Mouse (Mus musculus) hindbrain, embryonic 14.5 days (tissue): ENCODE measurements around the gene Ap1g2. TPM values are rescaled to one million over a fixed set of nuclear protein-coding genes. Genes with fewer than 3 reads are reported as not detected.

ENCODE experiments used
- ATAC-seq: fragments of 200-750 bp; cut with Nextera tagmentation; 2 replicates; pipeline ENCODE4 v1.8.0; 2017; ENCODE audit warnings: moderate number of reproducible peaks, mild to moderate bottlenecking, moderate TSS enrichment, moderate library complexity; ENCODE audit not compliant: low FRiP score
- DNase-seq: peaks from one replicate; pipeline ENCODE4 v3.0.0-alpha.2; 2015; ENCODE audit warnings: low spot score
- H3K27ac ChIP-seq: fragments of 300-500 bp; sonication (generic); 2 replicates; pipeline ENCODE4 v1.5.1; 2014; ENCODE audit warnings: mild to moderate bottlenecking, moderate library complexity
- H3K27me3 ChIP-seq: fragments of 300-500 bp; sonication (generic); 2 replicates; pipeline ENCODE4 v1.6.1; 2014; ENCODE audit warnings: mild to moderate bottlenecking, low read length, mixed read lengths; ENCODE audit not compliant: control insufficient read depth, insufficient read depth
- H3K36me3 ChIP-seq: fragments of 300-500 bp; sonication (generic); replicated peaks from 2 replicates; pipeline ENCODE4 v1.6.1; 2014; ENCODE audit not compliant: control insufficient read depth, insufficient read depth
- H3K4me1 ChIP-seq: fragments of 300-500 bp; sonication (generic); replicated peaks from 2 replicates; pipeline ENCODE4 v1.6.1; 2014; ENCODE audit warnings: antibody characterized with exemption, low read length, mixed read lengths; ENCODE audit not compliant: control insufficient read depth, insufficient read depth
- H3K4me2 ChIP-seq: fragments of 300-500 bp; sonication (generic); replicated peaks from 2 replicates; pipeline ENCODE4 v1.6.1; 2014; ENCODE audit warnings: mild to moderate bottlenecking, moderate library complexity
- H3K4me3 ChIP-seq: fragments of 300-500 bp; sonication (generic); replicated peaks from 2 replicates; pipeline ENCODE4 v1.5.1; 2014; ENCODE audit warnings: mild to moderate bottlenecking, low read length
- H3K9ac ChIP-seq: fragments of 300-500 bp; sonication (generic); 2 replicates; pipeline ENCODE4 v1.6.1; 2014
- H3K9me3 ChIP-seq: fragments of 300-500 bp; sonication (generic); 2 replicates; pipeline ENCODE4 v1.6.1; 2016; ENCODE audit warnings: low read length; ENCODE audit not compliant: control insufficient read depth
- WGBS: fragments of 180-500 bp; shearing (Covaris S2); extraction: QIAGEN DNeasy Blood & Tissue Kit; methylation state at CpG from one replicate; pipeline ENCODE4 v1.1.7; 2014; 5-methylcytosine and 5-hydroxymethylcytosine counted together
- polyA plus RNA-seq: library from polyadenylated mRNA; unstranded; fragments of >200 nt; fragmentation: Nextera tagmentation; extraction: Ambion mirVana; gene quantifications from 2 replicates; pipeline ENCODE4 v1.2.1, GENCODE M21; 2014

The Ap1g2 gene
- polyA plus RNA-seq, 1 experiment from 2014 or later, result 6.3 TPM

DNA sequence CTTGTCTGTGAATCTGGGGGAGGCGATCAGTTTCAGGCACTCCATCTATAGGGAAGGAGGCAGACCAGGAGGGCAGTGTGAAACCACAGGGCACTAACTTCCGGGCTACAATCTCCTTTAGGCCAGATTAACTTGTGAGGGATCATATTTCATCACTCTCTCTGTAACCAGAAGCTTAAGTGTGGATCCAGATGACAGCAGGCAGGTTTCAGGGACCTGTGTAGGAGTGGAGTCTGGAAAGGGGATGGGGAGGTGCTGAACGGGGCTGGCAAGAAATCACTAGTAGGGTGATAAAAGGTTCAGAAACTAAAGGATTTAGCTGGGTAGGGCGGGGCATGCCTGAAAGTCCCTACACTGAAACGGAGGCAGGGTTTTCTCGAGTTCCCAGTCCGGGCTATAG, 1.0 kb downstream of the Ap1g2 start:
- WGBS, result 11% methylated on average over 7 of the region's 7 CpGs
- H3K9ac ChIP-seq, result peak overlapping the region; percentile 69
- H3K4me1 ChIP-seq, result peaks cover 33% of the 10 kb centered on the region
- H3K9me3 ChIP-seq, result no peaks in the 10 kb centered on the region
- H3K27me3 ChIP-seq, result no peaks in the 10 kb centered on the region
- no peak for ATAC-seq
- H3K27ac ChIP-seq, result peak overlapping the region; percentile 53; the same call in 1 of the 2 replicates
- H3K36me3 ChIP-seq, result peaks cover 9% of the 10 kb centered on the region
- DNase-seq, result no peak
- peak overlapping the region; percentile 36 for H3K4me3 ChIP-seq
- peak overlapping the region; percentile 81 for H3K4me2 ChIP-seq

GRCm38 (mm10) chr14:55104365-55104764, 2.0 kb downstream of the Ap1g2 start:
- no peak for ATAC-seq
- 88% methylated on average over 18 of the region's 18 CpGs for WGBS
- no peak overlapping the region for H3K9ac ChIP-seq

GRCm38 (mm10) chr14:55102253-55102785, 4.1 kb downstream of the Ap1g2 start:
- WGBS, result 83% methylated on average over 15 of the region's 15 CpGs
- no peak overlapping the region for H3K27ac ChIP-seq
- DNase-seq (no peak), ATAC-seq (no peak)
- H3K4me2 ChIP-seq, result no peak overlapping the region
- H3K4me1 ChIP-seq, result peaks cover 20% of the 10 kb centered on the region
- no peaks in the 10 kb centered on the region for H3K9me3 ChIP-seq
- no peaks in the 10 kb centered on the region for H3K27me3 ChIP-seq
- H3K4me3 ChIP-seq, result no peak overlapping the region
- H3K36me3 ChIP-seq, result peaks cover under 1% of the 10 kb centered on the region; the same call in 1 of the 2 replicates
- no peak overlapping the region for H3K9ac ChIP-seq

More at GRCm38 (mm10) chr14:55104365-55104764, 2.0 kb downstream of the Ap1g2 start:
- Histone ChIP-seq H3K4me2 (no peak overlapping the region), H3K9me3 (no peaks in the 10 kb centered on the region), H3K36me3 (peaks cover 4% of the 10 kb centered on the region; the same call in 1 of the 2 replicates), H3K27me3 (no peaks in the 10 kb centered on the region), H3K4me3 (no peak overlapping the region), H3K4me1 (peaks cover 29% of the 10 kb centered on the region), H3K27ac (no peak overlapping the region)
- DNase-seq, result no peak

DNA sequence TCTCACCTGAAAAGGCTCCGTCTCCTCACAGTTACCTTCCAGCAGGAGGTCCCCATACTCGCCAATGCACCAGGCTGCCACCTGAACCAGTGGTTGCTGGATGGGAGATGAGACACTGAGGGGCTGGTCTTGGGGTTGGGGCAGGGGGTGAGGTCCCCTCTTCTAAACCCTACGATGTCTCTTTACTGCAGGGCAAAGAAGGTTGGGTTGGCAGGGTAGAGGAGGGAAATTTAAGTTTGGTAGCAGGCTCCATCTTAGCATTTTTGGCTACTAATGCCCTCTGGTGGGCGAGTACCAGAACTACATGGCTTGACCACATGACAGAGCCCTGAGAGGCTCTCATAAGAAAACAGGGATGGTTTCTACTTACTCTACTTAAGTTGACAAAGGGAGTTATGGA, 4.8 kb downstream of the Ap1g2 start:
- no peak overlapping the region for H3K4me3 ChIP-seq
- H3K9ac ChIP-seq, result no peak overlapping the region
- no peaks in the 10 kb centered on the region for H3K36me3 ChIP-seq
- no peak overlapping the region for H3K4me2 ChIP-seq
- H3K27ac ChIP-seq, result no peak overlapping the region
- DNase-seq (peak; percentile 79), ATAC-seq (no peak)
- H3K4me1 ChIP-seq, result peaks cover 25% of the 10 kb centered on the region
- H3K9me3 ChIP-seq, result no peaks in the 10 kb centered on the region
- no peaks in the 10 kb centered on the region for H3K27me3 ChIP-seq
- 43% methylated on average over 4 of the region's 4 CpGs for WGBS

DNA sequence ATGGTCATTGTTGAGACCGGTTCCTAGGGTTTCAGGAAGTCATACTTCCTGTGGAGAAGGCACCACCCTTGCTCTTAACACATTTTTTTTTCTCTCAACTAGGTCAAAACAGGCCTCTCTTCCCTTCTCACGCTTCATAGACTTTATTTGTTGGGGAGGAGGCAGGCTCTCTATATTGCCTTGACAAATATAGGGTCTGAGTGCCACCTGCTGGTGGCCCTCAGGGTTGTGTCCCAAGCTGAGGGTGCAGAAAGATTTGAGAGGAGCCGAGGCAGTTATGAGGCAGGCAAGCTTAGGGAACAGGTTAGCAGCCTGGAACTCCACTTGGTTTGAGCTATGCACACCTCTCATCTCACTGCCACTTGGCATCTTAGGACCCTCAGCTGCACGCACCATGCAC, 8.3 kb downstream of the Ap1g2 start:
- DNase-seq, result peak; percentile 76
- Histone ChIP-seq H3K4me1 (peaks cover 24% of the 10 kb centered on the region), H3K36me3 (no peaks in the 10 kb centered on the region), H3K27ac (peak overlapping the region; percentile 23; the same call in 1 of the 2 replicates), H3K9ac (no peak overlapping the region), H3K27me3 (no peaks in the 10 kb centered on the region), H3K9me3 (no peaks in the 10 kb centered on the region), H3K4me2 (peak overlapping the region; percentile 64; the same call in 1 of the 2 replicates), H3K4me3 (no peak overlapping the region)
- 51% methylated on average over 4 of the region's 4 CpGs for WGBS
- no peak for ATAC-seq

DNA sequence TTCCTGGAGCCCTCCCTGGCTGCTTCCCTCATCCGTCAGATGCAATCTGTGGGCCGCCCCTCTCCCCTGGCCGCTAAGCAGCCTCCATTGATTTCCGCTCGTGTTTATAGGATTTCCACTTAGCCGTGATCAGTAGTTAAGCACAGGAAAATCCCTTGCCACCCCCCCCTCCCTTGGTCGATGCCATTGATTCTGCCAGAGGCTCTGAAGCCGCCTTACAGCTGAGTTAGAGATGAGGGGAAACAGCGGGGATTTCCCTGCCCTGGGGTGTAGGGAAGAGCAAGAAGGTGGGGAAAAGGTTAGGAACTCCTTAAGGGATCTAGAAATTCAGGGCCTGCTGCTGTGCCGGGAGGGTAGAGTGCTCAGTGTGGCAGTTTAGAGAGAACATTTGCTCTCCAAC, 8.7 kb downstream of the Ap1g2 start:
- Histone ChIP-seq H3K4me2 (peak overlapping the region; percentile 64), H3K9ac (peak overlapping the region; percentile 22), H3K36me3 (no peaks in the 10 kb centered on the region)

DNA sequence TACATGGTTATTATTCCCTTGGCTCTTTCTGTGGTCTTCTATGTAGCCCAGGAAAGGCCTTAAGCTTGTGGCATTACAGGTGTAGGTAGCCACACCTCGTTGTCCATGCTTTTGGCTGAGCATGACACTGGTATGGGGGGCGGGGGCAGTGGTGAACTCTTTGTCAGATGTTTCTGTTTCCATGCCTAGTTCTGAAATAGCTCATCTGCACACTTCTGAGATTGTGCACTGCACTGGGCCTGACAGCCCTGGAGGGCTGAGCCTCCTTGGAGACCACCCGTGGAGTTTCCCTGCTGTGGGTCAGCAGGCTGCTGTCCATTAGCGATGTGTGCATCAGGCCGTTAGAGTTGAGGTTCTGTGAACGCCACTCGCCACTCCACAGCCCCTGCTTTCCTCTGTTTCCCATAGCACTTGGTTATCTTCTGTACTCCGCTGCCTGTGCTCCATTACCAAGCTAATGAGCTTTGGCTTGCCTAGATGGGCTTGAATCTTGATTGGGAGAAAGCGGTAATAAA, 9.8 kb downstream of the Ap1g2 start:
- Histone ChIP-seq H3K9me3 (no peaks in the 10 kb centered on the region), H3K4me3 (no peak overlapping the region), H3K27me3 (no peaks in the 10 kb centered on the region), H3K9ac (peak overlapping the region; percentile 22), H3K4me1 (peaks cover 26% of the 10 kb centered on the region), H3K27ac (peak overlapping the region; percentile 23), H3K4me2 (peak overlapping the region; percentile 64), H3K36me3 (no peaks in the 10 kb centered on the region)
- no peak for DNase-seq
- ATAC-seq, result no peak
- WGBS, result 44% methylated on average over 9 of the region's 9 CpGs

More for the DNA sequence above, 8.7 kb downstream of the Ap1g2 start:
- peak overlapping the region; percentile 23 for H3K27ac ChIP-seq
- ATAC-seq (no peak), DNase-seq (no peak)
- 57% methylated on average over 10 of the region's 10 CpGs for WGBS
- H3K4me1 ChIP-seq, result peaks cover 24% of the 10 kb centered on the region
- H3K27me3 ChIP-seq, result no peaks in the 10 kb centered on the region
- no peaks in the 10 kb centered on the region for H3K9me3 ChIP-seq
- H3K4me3 ChIP-seq, result no peak overlapping the region

DNA sequence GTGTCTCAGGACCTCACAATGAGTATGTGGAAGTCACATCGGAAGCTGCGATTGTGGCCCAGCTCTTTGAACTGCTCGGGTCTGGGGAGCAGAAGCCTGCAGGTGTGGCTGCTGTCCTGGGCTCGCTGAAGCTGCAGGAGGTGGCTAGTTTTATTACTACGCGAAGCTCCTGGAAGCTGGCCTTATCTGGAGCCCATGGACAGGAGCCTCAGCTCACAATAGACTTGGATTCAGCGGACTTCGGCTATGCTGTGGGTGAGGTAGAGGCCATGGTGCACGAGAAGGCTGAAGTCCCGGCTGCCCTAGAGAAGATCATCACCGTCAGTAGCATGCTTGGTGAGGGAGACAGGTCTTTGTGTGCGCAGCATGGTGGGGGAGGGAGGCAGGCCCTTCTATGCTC, 10.7 kb downstream of the Ap1g2 start:
- WGBS, result 64% methylated on average over 12 of the region's 12 CpGs
- peak overlapping the region; percentile 64 for H3K4me2 ChIP-seq
- H3K27ac ChIP-seq, result no peak overlapping the region
- H3K4me1 ChIP-seq, result peaks cover 26% of the 10 kb centered on the region
- H3K9ac ChIP-seq, result peak overlapping the region; percentile 57
- DNase-seq (no peak), ATAC-seq (no peak)
- H3K4me3 ChIP-seq, result peak overlapping the region; percentile 39
- H3K36me3 ChIP-seq, result no peaks in the 10 kb centered on the region
- H3K27me3 ChIP-seq, result no peaks in the 10 kb centered on the region
- H3K9me3 ChIP-seq, result no peaks in the 10 kb centered on the region

- 58% methylated on average over 9 of the region's 9 CpGs for whole genome bisulfite sequencing
Measured at GRCm38 (mm10) chr14:55095263-55095662, 11.1 kb downstream of the Ap1g2 start.

More at GRCm38 (mm10) chr14:55095263-55095662, 11.1 kb downstream of the Ap1g2 start:
- no peaks in the 10 kb centered on the region for H3K36me3 ChIP-seq
- H3K9me3 ChIP-seq, result no peaks in the 10 kb centered on the region
- peak overlapping the region; percentile 57 for H3K9ac ChIP-seq
- peaks cover 29% of the 10 kb centered on the region for H3K4me1 ChIP-seq
- peak overlapping the region; percentile 90 for H3K27ac ChIP-seq
- H3K4me2 ChIP-seq, result peak overlapping the region; percentile 64
- ATAC-seq (no peak), DNase-seq (no peak)
- H3K4me3 ChIP-seq, result peak overlapping the region; percentile 39
- H3K27me3 ChIP-seq, result no peaks in the 10 kb centered on the region
